Mouse (Mus musculus) bone marrow, adult 2 months (tissue): Measurements from ENCODE around the gene Camk2g.

Source experiments
- CTCF ChIP-seq: fragments of 200-500 bp; IDR thresholded peaks from 2 replicates; pipeline ENCODE4 v1.5.1; 2011; ENCODE audit warnings: low read length, control low read depth; ENCODE audit not compliant: control insufficient read depth, insufficient read depth
- POLR2A ChIP-seq: fragments of 200-500 bp; IDR thresholded peaks from 2 replicates; pipeline ENCODE4 v1.6.1; 2011; ENCODE audit warnings: low read depth, mild to moderate bottlenecking, control low read depth, low read length, borderline replicate concordance; ENCODE audit not compliant: control insufficient read depth

DNA sequence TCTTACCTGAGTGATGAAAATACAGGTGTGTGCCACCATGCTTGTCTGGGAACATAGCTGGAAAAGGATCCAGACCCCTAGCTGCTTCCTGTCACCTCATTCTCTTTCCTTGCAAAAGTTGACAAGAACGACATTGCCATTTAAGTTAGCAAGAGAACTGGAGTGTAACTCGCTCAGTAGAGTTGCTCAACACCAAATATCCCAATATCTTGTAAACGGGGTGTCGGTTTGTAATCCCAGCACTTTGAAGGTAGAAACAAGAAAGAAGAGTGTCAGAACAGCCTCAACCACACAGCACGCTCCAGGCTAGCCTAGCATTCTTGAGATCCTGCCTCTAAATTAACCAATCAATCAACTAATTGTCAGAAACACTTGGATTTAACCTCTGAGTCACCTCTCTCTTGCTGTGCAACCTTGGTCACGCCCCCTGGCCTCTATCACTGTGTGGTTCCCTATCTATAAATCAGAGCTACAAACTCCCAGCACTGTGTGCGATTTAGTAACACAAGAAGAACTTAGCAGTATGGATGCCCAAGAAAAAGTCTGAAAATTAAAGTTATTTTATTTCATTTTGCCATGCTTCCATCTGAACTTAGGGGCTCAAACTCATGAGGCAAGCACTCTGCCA, 18.0 kb upstream of the Camk2g start:
- TF ChIP-seq CTCF = no peak
- TF ChIP-seq POLR2A = no peak
